Comparison of ENCODE assay signal across 18 mouse cellular contexts in the genomic region with DNA sequence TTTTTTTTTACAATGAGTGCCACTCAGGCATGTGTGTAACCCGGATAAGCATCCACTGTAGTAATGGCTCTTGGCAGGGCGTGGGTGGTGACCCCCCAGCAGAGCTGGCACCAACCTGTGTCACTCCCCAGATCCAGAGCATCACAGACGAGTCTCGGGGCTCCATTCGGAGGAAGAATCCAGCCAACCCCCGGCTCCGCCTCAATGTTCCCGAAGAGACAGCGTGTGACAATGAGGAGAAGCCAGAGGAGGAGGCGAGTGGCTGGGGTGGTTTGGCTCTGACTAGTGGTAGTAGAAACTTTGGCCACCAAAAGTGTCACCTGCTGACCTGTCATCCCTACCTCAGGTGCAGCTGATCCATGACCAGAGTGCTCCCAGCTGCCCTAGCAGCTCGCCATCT. TPM values are rescaled to one million over a fixed set of nuclear protein-coding genes. Genes with fewer than 3 reads are reported as not detected.
DNase-seq lines count a peak whose midpoint lies in the region; TF ChIP-seq lines count a peak whose summit lies in the region.
"Had no signal": no experiment of that assay in that cellular context is flagged by ENCODE, and none has a peak within 500 bp of the region (broad histone marks: within the 10 kb centered on the region; RNA-seq: fewer than 3 reads in every experiment).

No protein-coding gene starts in this region.

- H3K27ac ChIP-seq in layer of hippocampus, adult 2 months: peak overlapping the region; percentile 76
- H3K27ac ChIP-seq: forebrain, embryonic 10.5 days; forebrain, embryonic 13.5 days; gastrocnemius, adult 2 months; hindbrain, embryonic 12.5 days; hindbrain, embryonic 15.5 days had no signal

- H3K4me3 ChIP-seq in layer of hippocampus, adult 2 months: no peak overlapping the region
- H3K4me3 ChIP-seq: forebrain, embryonic 10.5 days; forebrain, embryonic 13.5 days; gastrocnemius, adult 2 months; hindbrain, embryonic 12.5 days; hindbrain, embryonic 15.5 days had no signal

- DNase-seq in cerebellum, adult 11-12 months: peak; percentile 56
- DNase-seq in cerebellum, postnatal 14 days: no peak
- peak; percentile 43 for DNase-seq in cerebellum, adult 9-10 months
- DNase-seq in cerebellum, adult 11 months: no peak
- DNase-seq in layer of hippocampus, adult 2 months (ENCODE audit: low spot score in 2 of 2): no peak
- no peak for DNase-seq in layer of hippocampus, postnatal 10 days (ENCODE audit: low spot score in 2 of 2)
- DNase-seq in brain, adult 2 months (ENCODE audit: low read depth, low spot score): peak; percentile 71
- no peak for DNase-seq in urinary bladder, adult 18-20 months (ENCODE audit: low spot score in 2 of 2)
- DNase-seq: adrenal gland, adult 8-10 months; adrenal gland, postnatal 25 days; cerebellum, postnatal 10 days; gastrocnemius, adult 2 months; gastrocnemius, postnatal 14 days; heart, adult 11 months had no signal

- no peak for TF ChIP-seq CTCF in layer of hippocampus, adult 2 months (conservative IDR thresholded peaks at IDR 0.05)

RNA-seq across cellular contexts. Expression of a gene that starts 35.4 kb away (rescaled TPM):
- total RNA-seq in layer of hippocampus, adult 2 months (2021): 100 to 1,000 TPM; 406 to 409 TPM
- total RNA-seq in layer of hippocampus, postnatal 10 days (2021): 100 to 1,000 TPM; 252 to 272 TPM

RNA-seq across cellular contexts. Expression of a gene that starts 38.7 kb away (rescaled TPM):
- 10 to 100 TPM; 57.8 to 63.8 TPM for total RNA-seq in layer of hippocampus, adult 2 months (2021)
- 10 to 100 TPM; 55.8 to 57.6 TPM for total RNA-seq in layer of hippocampus, postnatal 10 days (2021)

RNA-seq across cellular contexts. Expression of a gene that starts 55.4 kb away (rescaled TPM):
- 1 to 10 TPM; 1.4 to 2.2 TPM for total RNA-seq in layer of hippocampus, adult 2 months (2021)
- total RNA-seq in layer of hippocampus, postnatal 10 days (2021): 1 to 10 TPM; 2.8 TPM

RNA-seq across cellular contexts. Expression of a gene that starts 59.5 kb away (rescaled TPM):
- total RNA-seq in layer of hippocampus, adult 2 months (2021): under 1 TPM; 0.33 to 0.91 TPM
- 1 to 10 TPM; 1.5 to 3.8 TPM for total RNA-seq in layer of hippocampus, postnatal 10 days (2021)

Comparison
In these comparisons a context has a peak if more than half of its experiments do, and no peak if none do; other contexts are left out.
1. DNase-seq: peak in cerebellum, adult 11-12 months (single experiment), cerebellum, adult 9-10 months (single experiment) and brain, adult 2 months (single experiment); none in cerebellum, postnatal 14 days (0 of 2), cerebellum, adult 11 months (single experiment), layer of hippocampus, adult 2 months (0 of 2), layer of hippocampus, postnatal 10 days (0 of 2) and urinary bladder, adult 18-20 months (0 of 2).